Mouse (Mus musculus): ENCODE data around the gene Dusp1. TPM values are rescaled to one million over a fixed set of nuclear protein-coding genes. Genes with fewer than 3 reads are reported as not detected.

The Dusp1 gene
- total RNA-seq (2021) = 10 to 100 TPM; 73.0 to 89.6 TPM
- long read RNA-seq, experiment 1, transcript Dusp1-202 (4 exons, 1,990 nt) = major isoform, 146 of 155 reads
- long read RNA-seq, experiment 1, partial matches to known transcripts = 4 of 155 reads
- long read RNA-seq, experiment 1, other reads (novel, unspliced or antisense) = 5 of 155 reads
- long read RNA-seq, experiment 2, transcript Dusp1-202 (4 exons, 1,990 nt) = major isoform, 145 of 162 reads
- long read RNA-seq, experiment 2, partial matches to known transcripts = 7 of 162 reads
- long read RNA-seq, experiment 2, other reads (novel, unspliced or antisense) = 10 of 162 reads

DNA sequence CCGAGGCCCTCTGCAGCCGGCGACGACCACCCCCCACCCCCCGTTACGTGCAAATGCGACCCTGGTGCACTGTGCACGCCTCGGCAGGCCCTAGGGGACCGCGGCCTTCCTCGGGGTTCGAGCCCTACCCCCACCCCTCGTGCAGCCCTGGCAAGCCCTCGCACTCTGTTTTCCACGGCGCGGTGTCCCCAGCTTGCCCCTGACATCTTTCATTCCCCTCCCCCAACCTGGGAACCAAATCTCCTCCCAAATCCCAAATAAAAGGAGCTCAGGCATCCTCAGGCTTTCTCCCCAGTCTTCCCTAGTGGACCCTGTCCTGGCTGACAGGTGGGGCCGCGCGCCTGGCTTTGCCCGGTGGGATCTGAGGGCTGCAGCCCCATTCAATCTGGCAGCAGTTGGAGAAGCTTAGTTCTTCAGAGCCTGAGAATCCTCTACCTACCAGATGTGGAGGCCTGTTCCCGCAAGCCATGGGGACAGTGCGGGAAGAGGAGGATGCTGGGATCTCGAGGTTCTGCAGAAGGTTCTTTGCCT, at the start of gene Dusp1:
Gene Dusp1 (minus strand): TSS at position 478 of the 531 bp plus-strand sequence.
- intact Hi-C loops (cut with DNase I) = loop anchor here (5.0 kb wide), 1 partner anchor 76 kb away; no protein-coding TSS in a partner anchor
- no peak for TF ChIP-seq CTCF (IDR thresholded peaks at IDR 0.05)
- no peak for DNase-seq
- Histone ChIP-seq H3K27ac (peak within 1 kb of the TSS; percentile 91), H3K4me3 (peak within 1 kb of the TSS; percentile 90)

DNA sequence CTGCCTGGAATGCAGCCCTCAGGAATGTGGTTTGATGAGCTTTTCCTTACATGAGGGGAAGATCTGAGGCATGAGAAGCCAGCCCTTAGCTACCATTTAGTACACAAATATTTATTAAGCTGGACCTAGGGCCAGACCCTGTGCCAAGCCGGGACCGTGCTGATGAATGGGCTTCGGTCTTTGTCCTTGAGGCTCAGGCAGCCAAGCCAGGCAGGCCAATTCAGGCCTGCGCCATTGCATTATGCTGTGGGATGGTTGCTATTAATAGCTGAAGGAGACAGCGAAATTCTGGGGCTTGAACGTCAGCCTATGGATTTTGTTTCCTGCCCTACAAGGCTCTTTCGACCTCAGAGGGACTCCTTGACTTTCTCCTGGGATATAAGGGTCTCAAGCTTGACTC, 49.4 kb upstream of the Dusp1 start:
- H3K27ac ChIP-seq = peak overlapping the region; percentile 86
- DNase-seq = peak; percentile 52
- TF ChIP-seq CTCF (IDR thresholded peaks at IDR 0.05) = no peak
- no peak overlapping the region for H3K4me3 ChIP-seq
- intact Hi-C loops (cut with DNase I) = no loop called here

DNA sequence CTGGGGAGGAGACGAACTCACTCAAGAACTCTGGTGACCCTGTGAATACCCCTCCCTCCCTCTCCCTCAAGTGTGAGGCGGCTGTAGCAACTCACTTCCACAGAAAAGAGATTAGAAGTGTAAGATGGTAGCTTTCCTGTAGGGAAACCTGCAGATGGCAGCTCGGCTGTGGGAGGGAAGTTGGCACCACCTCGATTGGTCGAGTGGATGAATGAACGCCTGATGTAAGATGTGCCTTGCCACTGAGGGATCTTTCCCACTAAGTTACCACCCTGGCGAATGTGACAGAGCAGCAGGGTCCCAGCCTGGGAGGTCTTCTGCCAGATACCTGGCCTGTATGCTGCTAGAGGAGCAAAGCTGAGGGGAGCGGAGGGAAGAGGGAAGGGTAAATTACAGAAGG, 47.9 kb upstream of the Dusp1 start:
- H3K27ac ChIP-seq = peak overlapping the region; percentile 86
- intact Hi-C loops (cut with DNase I) = no loop called here

DNA sequence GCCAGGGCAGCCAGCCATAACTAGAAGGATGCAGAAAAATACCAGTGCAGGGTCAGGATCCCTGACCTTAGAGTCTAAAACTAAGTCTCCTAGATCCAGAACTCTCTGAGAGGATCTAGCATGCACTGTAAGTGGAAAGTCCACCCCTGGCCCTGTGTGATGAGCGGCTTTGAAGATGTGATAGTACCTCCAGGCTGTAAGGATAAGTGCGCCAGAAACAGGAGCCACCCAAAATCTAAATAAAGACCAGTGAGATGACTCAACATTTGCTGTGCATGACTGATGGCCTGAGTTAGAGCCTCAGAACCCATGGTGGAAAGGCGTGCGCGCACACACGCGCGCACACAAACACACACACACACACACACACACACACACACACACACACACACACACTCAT, 46.9 kb upstream of the Dusp1 start:
- intact Hi-C loops (cut with DNase I) = no loop called here
- Histone ChIP-seq H3K27ac (peak overlapping the region; percentile 86), H3K4me3 (no peak overlapping the region)
- no peak for DNase-seq
- no peak for TF ChIP-seq CTCF (IDR thresholded peaks at IDR 0.05)

More for the DNA sequence above, 47.9 kb upstream of the Dusp1 start:
- no peak for DNase-seq
- TF ChIP-seq CTCF (IDR thresholded peaks at IDR 0.05) = no peak
- H3K4me3 ChIP-seq = no peak overlapping the region

DNA sequence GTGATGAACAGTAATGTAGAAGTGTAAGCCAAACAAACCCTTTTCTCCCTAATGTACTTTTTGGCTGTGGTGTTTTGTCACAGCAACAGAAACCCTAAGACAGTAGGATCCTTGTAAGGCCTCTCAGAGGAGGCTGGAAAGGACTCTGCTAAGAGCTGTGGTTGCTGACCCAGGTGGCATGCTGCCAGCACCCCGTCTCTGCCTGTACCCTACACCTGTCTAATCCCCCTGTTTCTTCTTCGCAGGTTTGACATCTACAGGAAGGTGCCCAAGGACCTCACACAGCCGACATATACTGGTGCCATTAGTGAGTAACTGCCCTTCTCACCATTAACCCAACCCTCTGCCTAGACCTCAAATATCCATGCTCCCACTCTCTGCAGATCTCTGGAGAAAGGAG, 46.4 kb upstream of the Dusp1 start:
- intact Hi-C loops (cut with DNase I) = no loop called here
- DNase-seq = no peak
- H3K27ac ChIP-seq = peak overlapping the region; percentile 86
- no peak overlapping the region for H3K4me3 ChIP-seq
- TF ChIP-seq CTCF (IDR thresholded peaks at IDR 0.05) = no peak

- intact Hi-C loops (cut with DNase I) = no loop called here
- peak; percentile 64 for DNase-seq
- Histone ChIP-seq H3K4me3 (no peak overlapping the region), H3K27ac (peak overlapping the region; percentile 86)
- TF ChIP-seq CTCF (IDR thresholded peaks at IDR 0.05) = no peak
Observed at GRCm38 (mm10) chr17:26606516-26606915, 44.6 kb upstream of the Dusp1 start.

DNA sequence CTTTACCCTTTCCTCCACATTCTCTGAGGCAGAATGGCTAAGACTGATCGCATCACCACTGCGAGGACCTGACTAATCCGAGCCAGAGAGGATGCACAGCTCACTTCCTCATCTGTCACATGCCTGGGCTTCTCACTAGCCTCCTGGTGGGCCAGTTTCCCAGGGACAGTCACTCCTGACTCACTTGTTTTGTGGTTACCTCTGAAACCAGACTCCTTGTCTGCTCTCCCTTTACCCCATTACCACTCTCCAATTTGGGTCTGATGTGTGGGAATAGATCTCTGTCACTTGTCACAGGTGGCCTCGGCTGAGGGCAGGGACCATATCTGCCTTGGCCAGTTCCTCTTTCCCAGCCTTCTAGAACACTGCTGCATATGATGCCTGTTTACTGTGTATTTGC, 43.7 kb upstream of the Dusp1 start:
- DNase-seq = no peak
- H3K27ac ChIP-seq = peak overlapping the region; percentile 86
- TF ChIP-seq CTCF (IDR thresholded peaks at IDR 0.05) = no peak
- intact Hi-C loops (cut with DNase I) = no loop called here
- H3K4me3 ChIP-seq = no peak overlapping the region

DNA sequence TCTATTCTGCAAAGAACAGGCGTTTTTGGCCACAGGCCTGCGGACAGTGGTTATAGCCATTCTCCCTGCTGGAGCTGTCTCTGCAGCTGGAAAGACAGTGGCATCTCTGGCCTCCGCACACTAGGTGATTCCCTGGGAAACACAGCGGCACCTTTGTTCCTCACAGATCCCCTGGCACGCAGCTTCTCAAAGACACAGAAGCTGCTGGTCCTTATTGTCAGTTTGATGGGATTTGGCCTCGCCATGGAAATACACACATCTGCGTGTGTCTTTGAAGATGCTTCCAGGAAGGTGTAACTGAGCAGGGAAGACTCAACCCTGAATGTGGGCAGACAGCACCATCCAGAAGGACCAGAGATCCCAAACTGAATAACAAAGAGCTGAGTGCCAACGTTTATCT, 41.4 kb upstream of the Dusp1 start:
- no peak for DNase-seq
- Histone ChIP-seq H3K4me3 (no peak overlapping the region), H3K27ac (peak overlapping the region; percentile 80)
- no peak for TF ChIP-seq CTCF (IDR thresholded peaks at IDR 0.05)
- intact Hi-C loops (cut with DNase I) = no loop called here

DNA sequence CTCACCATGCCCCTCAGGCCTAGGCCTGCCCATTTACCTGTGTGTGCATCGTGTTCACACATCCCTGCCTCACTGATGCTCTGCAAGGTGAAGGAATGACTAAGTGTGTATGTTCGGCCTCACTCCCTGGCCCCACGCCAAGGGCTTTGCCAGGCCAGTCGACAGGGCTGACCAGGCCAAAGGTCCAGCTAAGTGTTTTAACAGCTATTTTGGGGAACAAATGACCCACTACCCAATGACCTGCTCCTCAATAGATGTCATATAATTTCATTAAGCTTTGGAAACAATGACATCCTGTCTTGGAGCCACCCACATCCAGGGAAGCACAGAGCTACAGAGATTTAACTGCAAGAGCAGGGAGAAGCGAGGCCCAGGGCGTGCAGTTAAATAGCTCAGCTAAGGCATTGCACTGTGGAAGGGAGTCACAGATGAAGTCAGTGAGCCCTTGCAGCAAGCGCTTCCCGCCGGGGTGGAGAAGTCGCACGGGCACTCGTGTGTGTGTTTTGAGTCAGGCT, 40.5 kb upstream of the Dusp1 start:
- H3K4me3 ChIP-seq = no peak overlapping the region
- peak overlapping the region; percentile 80 for H3K27ac ChIP-seq
- DNase-seq = peak; percentile 72
- no peak for TF ChIP-seq CTCF (IDR thresholded peaks at IDR 0.05)
- intact Hi-C loops (cut with DNase I) = no loop called here

DNA sequence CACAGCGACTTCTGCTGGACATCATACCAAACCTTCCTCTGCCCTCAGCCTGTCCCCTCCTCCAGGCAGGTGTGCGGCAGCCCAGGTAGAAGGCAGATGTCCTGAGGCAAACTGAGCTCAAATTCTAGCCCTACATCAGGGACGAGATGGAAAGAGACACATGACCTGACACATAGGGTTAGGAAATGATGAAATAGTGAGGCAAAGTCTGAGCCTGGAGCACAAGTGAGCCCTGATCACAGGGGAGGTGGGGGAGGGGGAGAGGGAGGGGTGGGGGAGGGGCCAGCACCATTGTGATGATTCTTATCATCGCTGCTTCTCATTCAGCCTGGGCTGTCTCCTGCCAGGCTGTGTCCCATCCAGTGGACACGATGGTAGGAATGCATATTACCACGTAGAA, 40.0 kb upstream of the Dusp1 start:
- Histone ChIP-seq H3K4me3 (no peak overlapping the region), H3K27ac (peak overlapping the region; percentile 80)
- intact Hi-C loops (cut with DNase I) = no loop called here
- no peak for TF ChIP-seq CTCF (IDR thresholded peaks at IDR 0.05)
- peak; percentile 15 for DNase-seq

GRCm38 (mm10) chr17:26601514-26601913, 39.6 kb upstream of the Dusp1 start:
- no peak for TF ChIP-seq CTCF (IDR thresholded peaks at IDR 0.05)
- intact Hi-C loops (cut with DNase I) = no loop called here
- H3K4me3 ChIP-seq = no peak overlapping the region

DNA sequence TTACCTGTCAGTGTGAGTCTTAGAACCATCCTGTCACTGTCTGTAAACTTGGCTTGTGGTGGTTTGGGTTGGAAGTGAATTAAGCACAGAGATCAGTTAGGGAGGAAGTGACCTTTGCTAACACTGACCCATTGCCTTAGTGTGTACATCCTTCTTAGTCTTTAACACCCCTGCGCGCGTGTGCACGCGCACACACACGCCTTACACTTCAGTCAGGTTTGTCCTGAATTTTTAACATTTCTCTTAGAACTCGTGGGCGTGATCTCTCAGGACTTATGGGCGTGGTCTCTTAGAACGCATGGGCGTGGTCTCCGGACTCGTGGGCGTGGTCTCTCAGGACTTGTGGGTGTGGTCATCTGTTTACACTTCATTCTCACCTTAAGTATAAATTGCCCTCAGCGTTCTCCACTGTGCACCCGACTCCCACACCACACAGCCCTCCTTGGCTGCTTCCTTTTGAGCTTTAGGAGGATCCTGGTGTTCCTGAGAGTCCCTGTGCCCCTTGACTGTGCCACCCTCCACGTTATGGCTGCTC, 39.1 kb upstream of the Dusp1 start:
- intact Hi-C loops (cut with DNase I) = no loop called here
- peak; percentile 15 for DNase-seq
- H3K4me3 ChIP-seq = no peak overlapping the region
- H3K27ac ChIP-seq = peak overlapping the region; percentile 80
- no peak for TF ChIP-seq CTCF (IDR thresholded peaks at IDR 0.05)

More at GRCm38 (mm10) chr17:26601514-26601913, 39.6 kb upstream of the Dusp1 start:
- DNase-seq = no peak
- peak overlapping the region; percentile 80 for H3K27ac ChIP-seq

DNA sequence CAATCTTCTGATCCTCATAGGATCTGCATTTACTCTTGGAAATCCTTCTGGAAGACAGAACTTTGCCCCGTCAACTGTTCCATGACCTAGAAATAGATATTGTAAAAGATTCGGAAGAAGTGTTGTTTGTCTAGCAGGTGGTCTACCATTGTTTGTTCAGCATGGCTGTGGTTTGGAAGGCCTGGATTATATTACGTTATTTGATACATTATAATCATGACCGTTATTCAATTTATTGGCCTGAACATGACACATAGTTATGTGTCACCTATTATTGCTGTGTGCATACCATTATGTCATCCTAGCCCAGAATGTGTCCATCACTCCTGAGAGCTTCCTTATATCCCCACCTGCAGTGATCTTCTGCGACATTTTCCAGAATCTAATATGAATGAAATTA, 36.9 kb upstream of the Dusp1 start:
- intact Hi-C loops (cut with DNase I) = loop anchor here (5.0 kb wide), 1 partner anchor 38 kb away; no protein-coding TSS in a partner anchor
- no peak for DNase-seq
- no peak overlapping the region for H3K4me3 ChIP-seq
- TF ChIP-seq CTCF (IDR thresholded peaks at IDR 0.05) = no peak
- peak overlapping the region; percentile 91; the same call in 1 of the 2 replicates for H3K27ac ChIP-seq
